Mouse (Mus musculus): ENCODE results near the gene Uevld.

DNA sequence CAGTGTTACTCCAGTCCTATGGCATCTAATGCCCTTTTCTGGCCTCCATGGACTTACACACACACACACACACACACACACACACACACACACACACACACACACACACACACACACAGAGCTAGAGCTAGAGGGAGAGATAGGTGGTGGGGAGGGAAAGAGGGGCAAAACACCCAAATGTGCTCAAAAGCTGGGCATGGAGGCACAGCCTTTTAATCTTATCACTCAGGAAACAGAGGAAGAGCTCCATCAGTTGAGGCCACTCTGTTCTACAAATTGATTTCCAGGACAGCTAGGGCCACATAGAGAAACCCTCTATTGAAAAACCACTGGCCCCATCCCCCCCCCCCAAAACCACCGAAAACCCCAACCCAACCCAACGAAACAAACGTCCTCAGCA is 75.0 kb downstream of the Uevld start:
- TF ChIP-seq POLR2A (IDR thresholded peaks at IDR 0.05; ENCODE audit: extremely low read depth, insufficient read depth, low read length): no peak
- TF ChIP-seq CTCF (IDR thresholded peaks at IDR 0.05; ENCODE audit: low read depth, low read length): no peak

Data from liver, adult 2 months (tissue).